Comparison of ENCODE assay signal across 9 mouse cellular contexts in genomic region chr4:42917402-42917774, GRCm38 (mm10). TPM values are rescaled to one million over a fixed set of nuclear protein-coding genes. Genes with fewer than 3 reads are reported as not detected.
DNase-seq lines count a peak whose midpoint lies in the region; ATAC-seq and TF ChIP-seq lines count a peak whose summit lies in the region.
"Had no signal": no experiment of that assay in that cellular context is flagged by ENCODE, and none has a peak within 500 bp of the region (broad histone marks: within the 10 kb centered on the region; RNA-seq: fewer than 3 reads in every experiment).

No protein-coding gene starts in this region.

- H3K4me2 ChIP-seq in heart, embryonic 15.5 days: peak overlapping the region; percentile 94
- H3K4me2 ChIP-seq in liver, embryonic 15.5 days: peak overlapping the region; percentile 72

- WGBS in heart, embryonic 15.5 days: 2% methylated on average over 26 of the region's 26 CpGs
- 3% methylated on average over 26 of the region's 26 CpGs for WGBS in liver, embryonic 15.5 days (ENCODE audit: insufficient replicate concordance)

- H3K9me3 ChIP-seq in heart, embryonic 15.5 days (replicated peaks): no peaks in the 10 kb centered on the region
- H3K9me3 ChIP-seq in liver, embryonic 15.5 days (replicated peaks): no peaks in the 10 kb centered on the region

- ATAC-seq in heart, embryonic 15.5 days (replicated peaks; ENCODE audit: insufficient number of reproducible peaks, insufficient read depth, low FRiP score, low read depth): peak; percentile 63; the same call in 1 of the 2 replicates
- no peak for ATAC-seq in liver, embryonic 15.5 days (ENCODE audit: insufficient read depth)

- peaks cover 43% of the 10 kb centered on the region for H3K27me3 ChIP-seq in heart, embryonic 15.5 days
- peaks cover 96% of the 10 kb centered on the region for H3K27me3 ChIP-seq in liver, embryonic 15.5 days

- TF ChIP-seq POLR2A in cortical plate, adult 2 months (IDR thresholded peaks at IDR 0.05; ENCODE audit: extremely low read depth, insufficient read depth, low read length): no peak

- no peak for TF ChIP-seq CTCF in cortical plate, adult 2 months (IDR thresholded peaks at IDR 0.05; ENCODE audit: extremely low read depth, insufficient read depth, low read length)

- peak overlapping the region; percentile 98 for H3K27ac ChIP-seq in cortical plate, adult 2 months (ENCODE audit: insufficient read depth, low read length)
- H3K27ac ChIP-seq in heart, embryonic 15.5 days: no peak overlapping the region
- no peak overlapping the region for H3K27ac ChIP-seq in liver, embryonic 15.5 days (replicated peaks)

- no peaks in the 10 kb centered on the region for H3K36me3 ChIP-seq in heart, embryonic 15.5 days
- no peaks in the 10 kb centered on the region for H3K36me3 ChIP-seq in liver, embryonic 15.5 days (replicated peaks)

- peak overlapping the region; percentile 71 for H3K4me3 ChIP-seq in cortical plate, adult 2 months (ENCODE audit: insufficient read depth, low read length)
- peak overlapping the region; percentile 68 for H3K4me3 ChIP-seq in heart, embryonic 15.5 days
- peak overlapping the region; percentile 52 for H3K4me3 ChIP-seq in liver, embryonic 15.5 days (replicated peaks)

- H3K9ac ChIP-seq in heart, embryonic 15.5 days: peak overlapping the region; percentile 88
- H3K9ac ChIP-seq in liver, embryonic 15.5 days: no peak overlapping the region

- H3K4me1 ChIP-seq in cortical plate, adult 2 months (ENCODE audit: control insufficient read depth, insufficient read depth, low read length): peaks cover 10% of the 10 kb centered on the region
- H3K4me1 ChIP-seq in heart, embryonic 15.5 days (replicated peaks): peaks cover 9% of the 10 kb centered on the region
- H3K4me1 ChIP-seq in liver, embryonic 15.5 days (replicated peaks): peaks cover 9% of the 10 kb centered on the region

- DNase-seq in layer of hippocampus, postnatal 10 days (ENCODE audit: low spot score in 2 of 2): peak; percentile 34 to 47
- DNase-seq in layer of hippocampus, adult 11-12 months (ENCODE audit: low spot score): no peak
- peak; percentile 25 for DNase-seq in testis, postnatal 14 days (ENCODE audit: low spot score)
- DNase-seq in ovary, adult 18-20 months (ENCODE audit: low spot score): no peak
- DNase-seq in ovary, postnatal 14 days (ENCODE audit: low spot score): no peak

RNA-seq across cellular contexts. Expression of gene Phf24, which starts 0.9 kb away (rescaled TPM):
- total RNA-seq in layer of hippocampus, postnatal 10 days (2021): 100 to 1,000 TPM; 129 to 142 TPM
- polyA plus RNA-seq in cortical plate, adult 2 months (2012; rRNA removed): 282 and 292 TPM in 2 replicates
- 4.1 and 4.3 TPM in 2 replicates for polyA plus RNA-seq in heart, embryonic 15.5 days (2015; fragmentation: Nextera tagmentation; extraction: Ambion mirVana)
- polyA plus RNA-seq in liver, embryonic 15.5 days (2015; fragmentation: Nextera tagmentation; extraction: Ambion mirVana): 0.12 and 0.16 TPM in 2 replicates

RNA-seq across cellular contexts. Expression of gene Dnajb5, which starts 32.2 kb away (rescaled TPM):
- 100 to 1,000 TPM; 192 to 205 TPM for total RNA-seq in layer of hippocampus, postnatal 10 days (2021)
- 96.0 and 107 TPM in 2 replicates for polyA plus RNA-seq in cortical plate, adult 2 months (2012; rRNA removed)
- 17.7 and 18.2 TPM in 2 replicates for polyA plus RNA-seq in heart, embryonic 15.5 days (2015; fragmentation: Nextera tagmentation; extraction: Ambion mirVana)
- 1.2 and 1.5 TPM in 2 replicates for polyA plus RNA-seq in liver, embryonic 15.5 days (2015; fragmentation: Nextera tagmentation; extraction: Ambion mirVana)

RNA-seq across cellular contexts. Expression of gene Fam205c, which starts 43.4 kb away (rescaled TPM):
- total RNA-seq in layer of hippocampus, postnatal 10 days (2021): under 1 TPM in 1 of 2 experiments, not detected in 1; 0.38 TPM
- polyA plus RNA-seq in cortical plate, adult 2 months (2012; rRNA removed): 0.15 TPM in 1 of 2 replicates, not detected in the other
- 0.20 and 0.41 TPM in 2 replicates for polyA plus RNA-seq in heart, embryonic 15.5 days (2015; fragmentation: Nextera tagmentation; extraction: Ambion mirVana)
- polyA plus RNA-seq in liver, embryonic 15.5 days (2015; fragmentation: Nextera tagmentation; extraction: Ambion mirVana): 0.35 and 0.61 TPM in 2 replicates

RNA-seq across cellular contexts. Expression of gene 1700022I11Rik, which starts 52.0 kb away (rescaled TPM):
- not detected for total RNA-seq in layer of hippocampus, postnatal 10 days (2021)
- not detected in 2 replicates for polyA plus RNA-seq in cortical plate, adult 2 months (2012; rRNA removed)
- polyA plus RNA-seq in heart, embryonic 15.5 days (2015; fragmentation: Nextera tagmentation; extraction: Ambion mirVana): 0.18 and 0.42 TPM in 2 replicates
- 0.24 TPM in 1 of 2 replicates, not detected in the other for polyA plus RNA-seq in liver, embryonic 15.5 days (2015; fragmentation: Nextera tagmentation; extraction: Ambion mirVana)
- total RNA-seq: left cerebral cortex, postnatal 10 days had no signal

Comparison
In these comparisons a context has a peak if more than half of its experiments do, and no peak if none do; other contexts are left out.
1. DNase-seq: peak in layer of hippocampus, postnatal 10 days (2 of 2) and testis, postnatal 14 days (single experiment); none in layer of hippocampus, adult 11-12 months (single experiment), ovary, adult 18-20 months (single experiment) and ovary, postnatal 14 days (single experiment).
2. RNA of gene Phf24, which starts 0.9 kb away (polyA plus RNA-seq): 282 to 292 TPM in cortical plate, adult 2 months; 4.1 to 4.3 TPM in heart, embryonic 15.5 days and 0.12 to 0.16 TPM in liver, embryonic 15.5 days; every median in the first group is over 10 times any median in the second.
3. Peak in every context shown above with its lines, with median percentiles within 50 percentile points of each other: H3K4me3 ChIP-seq.